Mouse (Mus musculus) large intestine, adult 2 months (tissue): ENCODE measurements around the gene Kif21a. TPM values are rescaled to one million over a fixed set of nuclear protein-coding genes. Genes with fewer than 3 reads are reported as not detected.

ENCODE experiments used
- DNase-seq: peaks from one replicate; pipeline ENCODE4 v3.0.0-alpha.2; 2012; ENCODE audit warnings: low read depth, low spot score
- WGBS: fragments of 180-500 bp; shearing (Covaris S2); methylation state at CpG from one replicate; pipeline ENCODE4 v1.1.7; 2018; 5-methylcytosine and 5-hydroxymethylcytosine counted together
- polyA plus RNA-seq: library from polyadenylated mRNA; depleted of rRNA; stranded (reverse); fragments of >200 nt; gene quantifications from 2 replicates; pipeline ENCODE4 v1.2.3, GENCODE M21; 2012

Gene Kif21a
- polyA plus RNA-seq, 1 experiment = 4.2 TPM

DNA sequence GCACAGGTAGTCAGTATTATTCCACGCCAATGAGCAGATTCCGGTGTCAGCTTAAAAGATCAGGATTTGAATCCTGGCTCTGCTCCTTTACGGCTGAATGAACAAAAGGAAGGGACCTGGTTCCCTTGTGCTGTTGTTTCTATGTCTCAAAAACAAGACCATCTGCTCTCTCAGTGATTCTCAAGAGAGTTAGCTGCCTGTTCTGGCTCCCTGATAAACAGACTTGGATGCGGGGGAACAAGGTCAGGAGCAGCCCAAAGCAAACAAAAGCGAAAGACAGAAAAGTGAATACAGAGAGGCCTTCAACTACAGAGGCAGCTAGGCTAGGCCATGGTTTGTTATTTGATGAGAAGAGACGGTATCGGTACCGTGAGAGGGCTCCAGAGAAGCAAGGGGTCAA, 27.5 kb downstream of the Kif21a start:
- WGBS = 92% methylated on average over 8 of the region's 8 CpGs
- no peak for DNase-seq

DNA sequence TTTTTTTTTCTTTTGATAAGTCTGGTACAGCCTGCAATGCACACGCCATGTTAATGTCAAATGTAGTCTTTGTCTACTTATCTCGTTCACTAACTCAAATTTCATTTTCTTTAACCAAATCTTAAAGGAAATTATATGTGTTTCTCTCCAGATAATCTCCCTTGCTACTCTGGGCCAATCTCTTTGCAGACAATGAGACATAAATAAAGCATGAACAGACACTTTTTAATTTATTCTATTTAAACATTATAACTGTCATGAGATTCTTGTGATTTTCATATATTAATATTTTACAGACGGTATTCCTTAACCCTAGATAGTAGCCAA, 30.9 kb downstream of the Kif21a start:
- 81% methylated on average over 3 of the region's 3 CpGs for WGBS
- no peak for DNase-seq

DNA sequence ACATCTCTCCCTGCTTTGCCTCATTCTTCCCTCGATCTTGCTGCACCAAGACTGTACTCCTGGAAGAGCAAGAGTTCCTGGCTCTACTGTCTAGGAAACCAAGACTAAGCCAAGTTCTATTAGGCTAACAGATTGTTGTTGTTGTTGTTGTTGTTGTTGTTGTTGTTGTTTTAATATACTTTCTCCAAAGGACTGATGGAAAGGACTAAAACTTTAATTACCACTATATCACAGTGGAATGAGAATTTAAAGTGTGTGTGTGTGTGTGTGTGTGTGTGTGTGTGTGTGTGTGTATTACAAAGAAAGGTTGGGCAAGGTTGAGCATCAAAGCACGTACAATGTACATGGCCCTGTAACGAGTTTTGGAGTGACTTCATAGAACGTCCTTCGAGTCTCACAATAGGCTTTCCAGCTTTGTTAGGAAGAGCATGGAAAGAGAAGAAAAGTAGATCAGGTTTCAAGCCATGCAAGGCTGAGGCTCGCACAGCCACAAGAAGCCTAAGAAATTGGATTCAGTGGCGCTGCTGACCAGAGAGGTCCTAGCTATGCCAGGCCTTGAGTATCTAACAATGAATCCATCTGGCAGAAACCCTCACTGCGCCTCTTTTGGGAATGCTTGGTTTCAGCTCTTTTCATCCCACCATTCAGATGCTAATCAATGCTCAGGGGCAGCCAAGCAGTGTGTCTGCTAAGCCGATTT, 31.4 kb downstream of the Kif21a start:
- DNase-seq = no peak
- WGBS = 87% methylated on average over 9 of the region's 9 CpGs

DNA sequence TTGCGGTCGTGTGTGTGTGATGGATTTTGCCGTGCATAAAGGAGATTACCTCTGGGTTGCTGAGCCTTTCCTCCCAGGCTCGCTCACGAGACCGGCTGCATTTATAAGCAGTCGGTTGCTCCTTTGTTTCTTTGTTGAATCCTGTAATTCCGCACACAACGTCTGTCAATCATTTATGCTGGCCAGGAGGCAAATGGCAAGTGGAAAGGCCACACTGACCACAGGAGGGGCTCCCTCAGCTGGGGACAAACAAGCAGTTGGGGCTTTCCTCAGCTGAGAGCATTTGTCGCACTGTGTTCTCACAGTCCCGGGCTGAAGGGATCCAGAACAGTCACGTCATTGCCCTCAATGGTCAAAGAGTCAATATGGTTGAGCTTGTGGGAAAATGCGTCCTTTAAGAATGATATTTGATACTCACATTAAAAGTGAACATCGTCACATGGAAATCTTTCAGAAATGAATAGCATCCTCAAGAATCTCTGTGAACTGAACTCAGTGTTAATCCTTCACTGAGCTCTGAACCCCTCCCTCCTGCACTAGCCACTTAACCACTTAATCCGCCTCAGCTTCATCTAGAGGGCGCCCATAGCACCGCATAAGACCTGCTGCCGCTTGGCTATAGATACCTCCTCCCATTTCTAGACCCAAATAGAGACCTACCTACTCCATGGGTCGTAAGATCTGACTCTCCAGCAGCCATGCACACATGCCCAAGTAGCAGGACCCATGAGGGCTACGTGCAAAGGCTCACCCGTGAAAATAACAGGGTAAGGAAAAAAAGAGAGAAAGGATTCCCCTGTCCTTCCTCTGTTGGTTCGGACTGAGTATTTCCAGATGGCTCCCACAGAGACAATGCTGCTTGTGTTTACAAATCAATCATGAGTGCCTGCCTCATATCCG, 32.2 kb downstream of the Kif21a start:
- WGBS = 87% methylated on average over 23 of the region's 23 CpGs
- DNase-seq = no peak

DNA sequence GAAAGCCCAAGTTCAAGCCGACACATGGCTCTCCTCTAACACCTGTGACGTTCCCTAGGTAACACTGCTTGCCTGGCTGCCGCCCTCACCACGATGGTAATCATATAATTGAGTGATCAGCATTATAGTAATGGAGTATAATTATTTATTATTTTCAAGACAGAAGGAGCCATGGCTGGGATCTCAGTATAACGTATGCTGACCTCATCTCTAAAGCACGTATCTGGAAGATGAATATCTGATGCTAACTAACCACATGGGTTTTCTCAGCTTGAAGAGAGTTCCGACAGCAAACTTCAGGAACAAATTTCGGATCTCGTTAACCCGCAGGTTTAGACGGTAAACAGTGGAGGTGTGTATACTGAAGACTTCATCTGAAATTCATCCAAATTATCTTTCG, 33.4 kb downstream of the Kif21a start:
- 90% methylated on average over 12 of the region's 12 CpGs for WGBS
- DNase-seq = no peak

DNA sequence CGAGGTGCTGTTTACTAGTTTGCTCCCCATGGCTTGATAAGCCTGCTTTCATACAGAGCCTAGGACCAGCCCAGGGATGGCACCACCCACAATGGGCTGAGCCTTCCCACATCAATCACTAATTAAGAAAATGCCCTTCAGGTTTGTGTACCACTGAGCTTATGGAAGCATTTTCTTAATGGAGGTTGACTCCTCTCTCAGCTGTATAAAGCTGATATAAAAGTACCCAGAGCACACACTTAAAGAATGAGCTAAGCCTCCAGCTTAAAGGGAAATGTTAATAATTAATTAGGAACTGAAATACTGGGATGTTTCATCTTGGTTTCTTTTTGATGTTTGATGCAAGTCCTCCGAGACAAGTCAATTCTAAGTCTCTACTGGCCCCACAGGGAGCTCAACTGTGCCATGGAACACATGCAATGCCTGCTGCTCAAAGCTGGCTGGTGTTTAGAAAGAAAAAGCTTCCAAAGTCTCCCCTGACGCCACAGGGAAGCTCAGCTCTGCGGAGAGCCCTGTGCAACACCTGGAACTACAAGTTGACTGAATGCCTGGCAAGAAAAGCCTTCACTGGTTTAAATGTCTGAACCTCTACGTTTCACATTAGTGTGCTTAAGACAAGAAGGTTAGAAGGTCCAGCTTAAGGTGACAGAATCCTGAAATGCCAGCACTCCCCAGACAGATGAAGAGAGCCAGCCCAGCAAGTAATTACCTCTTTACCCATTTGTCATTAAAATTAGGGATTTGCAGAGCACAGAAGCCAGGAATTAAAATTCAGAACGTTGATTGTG, 36.8 kb downstream of the Kif21a start:
- WGBS = 21% methylated on average over 6 of the region's 6 CpGs
- no peak for DNase-seq

DNA sequence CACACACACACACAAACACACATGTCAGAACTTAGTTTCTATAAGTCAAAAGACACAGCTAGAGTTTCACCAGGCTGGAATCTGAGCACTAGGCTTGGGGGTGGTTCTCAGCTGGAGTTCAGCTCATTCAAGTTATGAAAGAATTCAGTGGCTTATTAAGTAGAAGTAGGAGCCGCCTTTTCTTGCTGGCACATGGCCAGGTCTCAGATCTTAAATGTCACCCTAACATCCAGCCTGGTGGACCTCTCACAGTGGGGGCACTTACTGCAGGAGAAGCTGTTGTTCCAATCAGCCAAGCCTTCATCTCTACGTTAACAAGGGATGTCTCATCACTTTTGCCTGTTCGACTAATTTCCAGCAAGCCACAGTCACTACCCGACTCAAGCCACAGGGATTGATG, 39.5 kb downstream of the Kif21a start:
- no peak for DNase-seq

DNA sequence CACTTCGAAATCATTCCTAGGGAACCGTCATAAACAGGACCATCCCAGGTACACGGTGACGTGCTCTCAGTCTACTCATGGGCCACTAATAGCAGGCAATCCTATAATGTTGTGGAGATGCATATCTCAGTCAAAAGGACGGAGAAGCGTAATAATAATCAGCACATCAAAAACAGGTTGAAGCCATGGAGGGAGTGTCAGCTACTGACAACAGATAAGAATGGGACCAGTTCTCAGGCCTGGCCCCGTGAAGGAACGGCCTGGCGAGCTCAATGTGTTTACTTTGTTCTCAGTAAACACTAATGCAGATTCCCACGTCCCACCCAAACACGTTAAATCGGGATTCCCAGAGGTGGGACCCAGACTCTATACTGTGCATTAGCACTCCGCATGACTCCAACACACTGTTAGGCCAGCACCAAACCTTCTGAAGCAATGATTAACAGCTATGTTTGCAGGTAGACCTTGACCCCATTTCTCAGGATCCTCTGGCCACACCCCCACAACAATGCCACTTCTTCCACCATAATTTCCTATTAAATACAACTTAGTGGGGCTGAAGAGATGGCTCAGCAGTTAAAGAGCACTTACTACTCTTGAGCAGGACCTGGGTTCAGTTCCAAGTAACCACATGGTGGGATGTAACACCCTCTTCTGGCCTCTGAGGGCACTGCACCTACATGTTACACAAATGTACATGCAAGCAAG, 42.5 kb downstream of the Kif21a start:
- 32% methylated on average over 13 of the region's 13 CpGs for WGBS

More for the DNA sequence above, 39.5 kb downstream of the Kif21a start:
- WGBS = 77% methylated on average over 4 of the region's 4 CpGs

DNA sequence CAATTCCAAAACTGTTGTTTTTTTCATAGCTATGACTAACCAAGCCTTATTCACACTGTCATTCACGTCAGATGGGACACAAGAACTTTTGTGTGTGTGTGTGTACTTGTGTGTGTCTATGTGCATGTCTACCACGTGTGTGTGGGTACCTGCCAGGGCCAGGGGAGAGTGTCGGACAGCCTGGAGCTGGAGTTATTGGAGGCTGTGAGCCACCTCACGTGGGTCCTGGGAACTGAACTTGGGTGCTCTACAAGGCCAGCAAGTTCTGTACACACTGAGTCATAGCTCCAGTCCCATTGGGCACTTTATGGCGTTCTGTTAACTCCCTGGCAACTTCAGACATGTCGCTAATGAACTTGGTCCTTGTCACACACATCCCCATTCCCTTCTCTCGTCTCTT, 45.0 kb downstream of the Kif21a start:
- 42% methylated on average over 7 of the region's 7 CpGs for WGBS

More for the DNA sequence above, 42.5 kb downstream of the Kif21a start:
- no peak for DNase-seq

DNA sequence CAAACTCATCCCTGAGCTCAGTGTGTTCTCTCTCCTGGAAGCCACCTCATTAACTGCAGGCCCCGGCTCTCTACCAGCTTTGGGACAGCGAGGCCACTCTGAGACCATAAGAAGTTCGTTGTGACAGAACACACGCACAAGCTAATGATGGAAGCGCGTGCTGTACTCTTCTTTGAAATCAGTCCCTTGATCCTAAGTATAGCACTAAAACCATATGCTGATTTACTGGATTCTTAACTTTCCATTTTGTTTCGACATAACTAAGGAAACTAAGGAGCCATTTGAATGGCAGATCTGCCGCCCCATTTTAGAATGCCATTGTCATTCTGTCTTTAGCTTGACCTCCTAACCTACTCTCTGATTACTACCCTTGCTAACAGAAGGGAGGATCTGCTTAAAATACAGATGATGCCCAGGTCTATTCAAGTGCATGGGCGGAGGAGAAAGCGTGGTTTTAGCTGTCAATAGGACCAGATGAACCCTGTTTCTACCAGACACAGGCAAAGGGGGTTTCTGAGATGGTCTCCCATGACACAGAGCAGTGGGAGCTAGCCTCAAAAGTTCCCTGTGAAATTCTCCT, 48.6 kb downstream of the Kif21a start:
- DNase-seq = no peak
- 91% methylated on average over 10 of the region's 10 CpGs for WGBS

More for the DNA sequence above, 45.0 kb downstream of the Kif21a start:
- DNase-seq = no peak

DNA sequence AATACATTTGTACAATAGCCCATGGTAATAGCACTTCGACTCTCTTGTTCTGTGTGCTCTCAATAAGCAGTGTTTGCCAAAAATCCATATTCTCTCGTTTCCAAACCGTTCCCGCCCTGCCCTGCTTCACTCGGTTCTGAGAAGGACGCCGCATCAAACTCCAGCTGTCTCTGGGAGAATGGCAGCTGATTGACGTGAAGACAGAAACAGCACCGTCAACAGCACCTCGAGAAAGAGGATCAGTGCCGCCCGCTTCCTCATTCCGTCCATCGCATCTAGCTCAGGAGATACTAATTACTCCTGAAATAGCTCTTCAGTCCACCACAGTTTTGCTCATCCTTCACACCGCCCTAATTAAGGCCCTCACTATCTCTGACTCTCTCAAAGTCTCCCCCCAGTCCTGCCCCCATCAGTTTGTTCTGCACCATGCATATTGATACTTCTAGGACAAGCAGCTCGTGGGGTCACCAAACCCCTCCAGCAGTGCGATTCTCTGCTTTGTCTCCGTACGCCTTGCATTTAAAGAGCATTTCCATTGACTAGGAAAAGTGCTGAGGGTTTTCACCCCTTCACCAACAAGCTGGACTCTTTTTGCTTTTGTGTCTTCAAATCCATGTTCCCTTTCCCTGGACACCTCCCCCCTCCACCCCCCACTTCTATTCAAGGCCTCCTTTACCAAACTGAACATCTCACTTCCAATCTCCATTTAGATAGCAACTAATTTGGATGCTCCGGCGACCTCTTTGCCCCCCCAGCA, 49.3 kb downstream of the Kif21a start:
- WGBS = 89% methylated on average over 21 of the region's 21 CpGs
- DNase-seq = no peak

DNA sequence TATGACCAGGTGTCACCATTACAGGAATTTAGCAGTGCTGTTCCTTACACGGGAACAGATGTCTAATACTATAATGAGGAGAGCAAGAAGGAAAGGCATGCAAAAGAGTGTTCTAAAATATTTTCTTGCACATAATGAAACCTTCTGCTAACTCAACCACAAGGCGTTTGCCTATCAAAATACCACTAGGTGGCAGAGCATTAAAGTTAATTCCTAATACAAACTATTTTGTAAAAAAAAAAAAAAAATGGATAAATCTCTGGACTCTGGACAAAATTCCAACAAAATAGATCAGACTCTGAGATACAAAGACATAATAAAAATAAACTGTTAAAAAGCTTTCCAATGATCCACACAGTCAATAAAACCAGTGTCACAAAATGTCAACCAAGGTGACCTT, 56.9 kb downstream of the Kif21a start:
- no peak for DNase-seq
- WGBS = 58% methylated on average over 2 of the region's 2 CpGs

DNA sequence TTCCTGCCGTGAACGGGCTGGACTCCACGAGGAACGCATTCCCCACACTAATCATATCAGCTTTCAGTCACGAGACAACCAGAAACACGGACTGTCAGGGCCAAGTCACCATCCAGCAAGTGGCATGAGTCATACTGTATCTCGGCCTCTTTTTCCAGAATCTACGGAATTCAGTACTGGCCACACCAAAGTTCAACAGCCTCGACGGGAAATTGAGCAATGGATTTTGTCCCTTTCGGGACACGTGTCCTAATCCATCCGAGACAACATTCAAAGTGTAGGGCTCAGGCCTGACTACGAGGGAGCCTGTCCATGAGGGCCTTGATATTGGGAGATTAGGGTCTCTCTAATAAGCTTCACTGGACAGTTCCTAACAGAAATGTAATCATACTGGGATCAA, 57.4 kb downstream of the Kif21a start:
- 67% methylated on average over 14 of the region's 14 CpGs for WGBS
- DNase-seq = no peak

DNA sequence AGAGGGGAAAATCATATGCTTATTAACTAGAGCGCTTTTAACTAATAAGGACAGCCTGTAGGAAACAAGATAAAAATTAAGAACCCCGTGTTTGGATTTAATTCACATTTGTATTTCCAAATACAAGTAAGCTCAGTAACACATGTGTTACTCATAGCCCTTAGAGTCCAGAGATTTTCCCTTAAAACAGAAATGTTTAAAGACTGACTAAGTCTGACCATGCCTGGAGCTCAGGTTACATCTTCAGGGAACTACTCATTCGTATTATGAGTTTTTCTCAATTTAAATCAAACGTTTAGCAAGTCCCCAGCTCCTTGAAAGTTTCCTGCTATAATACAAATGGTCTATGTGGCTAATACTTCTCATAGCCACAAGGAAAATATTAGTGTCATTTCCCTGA, 57.9 kb downstream of the Kif21a start:
- no peak for DNase-seq
- 73% methylated on average over 4 of the region's 4 CpGs for WGBS

DNA sequence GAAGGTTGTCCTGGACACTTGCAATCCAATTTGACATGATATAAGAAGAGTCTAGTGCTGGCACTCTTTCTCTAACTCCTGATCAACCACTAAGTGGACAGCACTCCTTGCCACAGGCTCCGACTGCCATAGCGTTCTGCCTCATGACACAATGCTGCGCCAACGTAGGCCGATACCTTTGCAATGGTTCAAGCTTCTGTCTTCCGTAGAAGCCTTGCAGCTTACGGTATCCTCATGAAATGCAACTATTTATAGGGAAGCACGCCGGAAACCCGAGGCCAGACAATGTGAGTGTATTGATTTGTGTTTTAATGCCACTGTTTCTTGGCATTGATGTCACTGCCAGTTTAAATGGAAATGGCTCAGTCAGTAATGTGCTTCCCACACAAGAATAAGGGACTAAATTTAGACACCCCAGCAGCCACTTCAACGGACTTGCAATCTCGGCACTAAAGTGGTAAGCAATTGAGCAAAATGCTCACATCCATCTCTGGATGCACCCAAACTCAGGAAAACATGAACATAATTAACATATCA, 62.0 kb downstream of the Kif21a start:
- 96% methylated on average over 12 of the region's 12 CpGs for WGBS
- no peak for DNase-seq

DNA sequence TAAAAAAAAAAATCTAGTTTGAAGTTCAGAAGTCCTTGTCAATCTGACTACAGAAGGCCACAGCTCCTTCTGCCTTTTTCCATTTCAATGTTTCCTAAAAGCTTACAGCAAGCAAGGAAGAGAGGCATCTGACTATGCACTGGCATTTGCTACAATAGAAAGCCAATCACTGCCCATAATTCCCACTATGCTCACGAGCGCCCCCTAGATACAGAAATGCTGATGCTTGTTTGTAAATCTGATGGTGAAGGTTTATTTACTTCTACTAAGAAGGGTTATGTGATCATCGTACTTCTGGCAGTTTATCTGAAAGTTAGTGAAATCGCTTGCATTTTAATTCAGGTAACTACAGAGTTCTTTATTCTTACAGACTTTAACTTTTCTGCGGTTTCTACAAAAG, 73.8 kb downstream of the Kif21a start:
- DNase-seq = no peak
- WGBS = 80% methylated on average over 5 of the region's 5 CpGs

DNA sequence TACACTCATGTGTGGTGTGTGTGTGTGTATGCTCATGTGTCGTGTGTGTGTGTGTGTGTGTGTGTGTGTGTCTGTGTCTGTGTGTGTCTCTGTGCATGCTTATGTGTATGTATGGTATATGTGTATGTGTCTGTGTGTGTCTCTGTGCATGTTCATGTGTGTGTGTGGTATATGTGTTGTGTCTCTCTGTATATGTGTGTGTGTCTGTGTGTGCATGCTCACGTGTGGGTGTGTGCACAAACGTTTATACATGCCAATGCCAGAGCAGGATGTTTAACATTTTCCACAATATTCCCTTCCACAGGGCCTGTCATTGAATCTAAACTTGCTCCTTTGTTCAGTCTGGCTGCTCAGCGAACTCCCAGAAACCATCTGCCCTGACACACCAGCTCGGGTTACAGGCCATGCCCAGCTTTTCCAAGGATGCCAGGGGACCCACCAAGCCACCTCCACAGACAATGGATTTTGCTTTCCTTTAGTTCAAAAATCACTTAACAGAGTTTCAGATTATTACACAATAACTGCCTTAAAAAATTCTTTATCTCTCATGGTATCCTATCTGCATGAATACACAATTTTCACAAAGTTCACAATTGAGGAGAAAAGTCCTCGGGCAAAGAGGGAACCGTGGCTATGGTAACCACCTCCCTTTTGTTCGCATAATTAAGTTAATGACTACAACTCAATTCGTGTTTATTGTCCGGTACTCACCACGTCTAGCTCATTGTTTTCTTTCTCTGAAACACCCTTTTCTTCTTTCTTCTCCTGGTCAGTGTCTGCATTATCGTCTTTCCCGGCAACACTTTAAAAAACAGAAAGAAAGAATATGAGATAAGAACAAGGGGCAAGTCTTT, 77.6 kb downstream of the Kif21a start:
- WGBS = 76% methylated on average over 13 of the region's 13 CpGs
- no peak for DNase-seq

DNA sequence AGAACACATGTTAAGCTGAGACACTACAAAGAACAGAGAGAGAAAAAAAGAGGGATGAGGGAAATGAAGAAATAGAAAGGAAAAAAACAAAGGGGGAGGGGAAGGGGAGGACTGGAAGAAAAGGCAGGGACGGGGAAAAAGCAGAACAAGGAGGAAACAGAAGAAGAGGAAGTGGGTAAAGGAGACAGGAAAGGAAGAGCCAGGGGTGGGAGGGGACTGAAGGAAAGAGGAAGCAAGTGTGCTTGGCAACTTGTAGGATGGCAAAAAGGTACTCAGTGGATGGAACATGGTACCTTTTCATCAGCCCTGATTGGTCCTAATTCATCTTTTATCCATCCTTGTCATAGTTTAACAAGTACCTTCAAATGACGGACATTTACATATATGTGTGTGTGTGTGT, 86.4 kb downstream of the Kif21a start:
- 62% methylated on average over 2 of the region's 2 CpGs for WGBS
- DNase-seq = no peak
